Mouse (Mus musculus): ENCODE results near the gene Pcgf2. TPM values are rescaled to one million over a fixed set of nuclear protein-coding genes. Genes with fewer than 3 reads are reported as not detected.

Pcgf2 gene
- polyA plus RNA-seq (2017; shearing (Covaris generic)): 1.8 TPM

GRCm38 (mm10) chr11:97700003-97700745, at the start of gene Pcgf2:
Gene Pcgf2 (minus strand): TSS chr11:97700497.

GRCm38 (mm10) chr11:97744063-97744717, 43.9 kb upstream of the Pcgf2 start, which contains the start of gene Pip4k2b:
Gene Pip4k2b (minus strand): TSS chr11:97744704.

GRCm38 (mm10) chr11:97703039-97703826, 2.9 kb upstream of the Pcgf2 start, which contains the start of gene Psmb3:
Gene Psmb3 (plus strand): TSS chr11:97703399.

GRCm38 (mm10) chr11:97685613-97686321, 14.5 kb downstream of the Pcgf2 start, which contains the start of gene Cisd3:
Gene Cisd3 (plus strand): TSS chr11:97685826.

GRCm38 (mm10) chr11:97662893-97663527, 37.3 kb downstream of the Pcgf2 start, which contains the start of gene Mllt6:
Gene Mllt6 (plus strand): TSS chr11:97663414.

Other genes starting within 250 kb of the Pcgf2 start
- not detected for gene 4933428G20Rik, start 200.2 kb downstream of the Pcgf2 start, polyA plus RNA-seq (2017; shearing (Covaris generic))
- gene Srcin1, start 124.3 kb downstream of the Pcgf2 start, polyA plus RNA-seq (2017; shearing (Covaris generic)): not detected
- 0.73 TPM for gene Epop, start 70.8 kb downstream of the Pcgf2 start, polyA plus RNA-seq (2017; shearing (Covaris generic))
- 10.3 TPM for gene Mllt6, start 37.1 kb downstream of the Pcgf2 start, polyA plus RNA-seq (2017; shearing (Covaris generic))
- gene Cisd3, start 14.7 kb downstream of the Pcgf2 start, polyA plus RNA-seq (2017; shearing (Covaris generic)): 93.6 TPM
- gene Psmb3, start 2.9 kb upstream of the Pcgf2 start, polyA plus RNA-seq (2017; shearing (Covaris generic)): 537 TPM
- gene Pip4k2b, start 44.2 kb upstream of the Pcgf2 start, polyA plus RNA-seq (2017; shearing (Covaris generic)): 2.0 TPM
- gene Cwc25, start 66.1 kb upstream of the Pcgf2 start, polyA plus RNA-seq (2017; shearing (Covaris generic)): 32.5 TPM
- not detected for gene 1700001P01Rik, start 75.4 kb upstream of the Pcgf2 start, polyA plus RNA-seq (2017; shearing (Covaris generic))
- 695 TPM for gene Rpl23, start 81.9 kb upstream of the Pcgf2 start, polyA plus RNA-seq (2017; shearing (Covaris generic))
- gene Lasp1, start 98.5 kb upstream of the Pcgf2 start, polyA plus RNA-seq (2017; shearing (Covaris generic)): 240 TPM
- gene B230217C12Rik, start 140.3 kb upstream of the Pcgf2 start, polyA plus RNA-seq (2017; shearing (Covaris generic)): 0.77 TPM
- 1.1 TPM for gene Fbxo47, start 183.7 kb upstream of the Pcgf2 start, polyA plus RNA-seq (2017; shearing (Covaris generic))